Mouse (Mus musculus) G1E (cell line): Measurements from ENCODE around the gene Olfr96.

Experiments used
- CTCF ChIP-seq: IDR thresholded peaks from 2 replicates; pipeline ENCODE4 v1.5.1; 2012; ENCODE audit warnings: low read depth, low read length, inconsistent platforms, mixed read lengths
- GATA2 ChIP-seq: IDR thresholded peaks from 2 replicates; pipeline ENCODE4 v1.6.1; 2012; ENCODE audit warnings: low read depth, low read length, inconsistent platforms, borderline replicate concordance
- TAL1 ChIP-seq: conservative IDR thresholded peaks from 2 replicates; pipeline ENCODE4 v1.6.1; 2012; ENCODE audit warnings: low read depth, low read length, inconsistent platforms, mixed read lengths

- TF ChIP-seq CTCF (no peak), TAL1 (no peak), GATA2 (no peak)
Observed at GRCm38 (mm10) chr17:37270058-37270701, 50.2 kb downstream of the Olfr96 start, which contains the start of gene H2-M3.
